Mouse (Mus musculus) bone marrow macrophage, adult 2 months (primary cell): ENCODE measurements around the gene Ccdc107.

Source experiments
- CTCF ChIP-seq: IDR thresholded peaks from 2 replicates; pipeline ENCODE4 v1.5.1; 2012; ENCODE audit warnings: low read depth, mild to moderate bottlenecking, low read length, moderate library complexity
- POLR2A ChIP-seq: IDR thresholded peaks from 2 replicates; pipeline ENCODE4 v1.6.1; 2012; ENCODE audit warnings: mild to moderate bottlenecking, low read depth, low read length, borderline replicate concordance

DNA sequence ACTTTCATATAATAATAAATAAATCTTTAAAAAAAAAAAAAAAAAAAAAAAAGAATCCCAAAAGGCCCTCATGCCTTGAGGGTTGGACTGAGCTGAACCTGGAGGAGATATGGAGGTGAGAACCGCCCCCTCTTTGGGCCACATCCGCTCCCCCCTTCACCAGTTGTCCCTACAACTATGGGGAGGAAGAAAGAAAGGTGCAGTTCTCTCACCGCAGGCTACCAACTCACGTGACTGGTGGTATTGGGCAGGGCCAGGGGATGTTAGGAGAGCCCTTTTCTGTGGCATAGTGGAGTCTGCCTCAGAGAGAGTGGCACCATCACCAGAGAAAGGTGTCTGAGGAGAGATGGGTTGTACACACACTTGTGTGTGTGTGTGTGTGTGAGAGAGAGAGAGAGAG is 36.2 kb upstream of the Ccdc107 start:
- no peak for TF ChIP-seq CTCF
- TF ChIP-seq POLR2A: no peak
